Mouse (Mus musculus) bone marrow, adult 2 months (tissue): ENCODE data around the gene Mecom. TPM values are rescaled to one million over a fixed set of nuclear protein-coding genes. Genes with fewer than 3 reads are reported as not detected.

ENCODE experiments used
- H3K27ac ChIP-seq: fragments of 200-500 bp; 2 replicates; pipeline ENCODE4 v1.5.1; 2012; ENCODE audit warnings: low read depth, mild to moderate bottlenecking, control low read depth, inconsistent platforms, low read length; ENCODE audit not compliant: control insufficient read depth, poor library complexity, insufficient read depth
- H3K4me1 ChIP-seq: fragments of 200-500 bp; 2 replicates; pipeline ENCODE4 v1.6.1; 2011; ENCODE audit warnings: low read length; ENCODE audit not compliant: control insufficient read depth, insufficient read depth
- H3K4me3 ChIP-seq: fragments of 200-500 bp; replicated peaks from 2 replicates; pipeline ENCODE3; 2011; ENCODE audit warnings: mild to moderate bottlenecking, low read depth, low read length, control low read depth; ENCODE audit not compliant: control insufficient read depth
- CTCF ChIP-seq: fragments of 200-500 bp; IDR thresholded peaks from 2 replicates; pipeline ENCODE4 v1.5.1; 2011; ENCODE audit warnings: low read length, control low read depth; ENCODE audit not compliant: control insufficient read depth, insufficient read depth
- POLR2A ChIP-seq: fragments of 200-500 bp; IDR thresholded peaks from 2 replicates; pipeline ENCODE4 v1.6.1; 2011; ENCODE audit warnings: low read depth, mild to moderate bottlenecking, control low read depth, low read length, borderline replicate concordance; ENCODE audit not compliant: control insufficient read depth
- WGBS: fragments of 180-500 bp; shearing (Covaris S2); methylation state at CpG from one replicate; pipeline ENCODE4 v1.1.7; 2018; 5-methylcytosine and 5-hydroxymethylcytosine counted together
- polyA plus RNA-seq: library from polyadenylated mRNA; stranded (reverse); fragments of >200 nt; gene quantifications from 2 replicates; pipeline ENCODE4 v1.2.4, GENCODE M21; 2011; ENCODE audit warnings: low replicate concordance; ENCODE audit not compliant: missing spikeins, insufficient read depth, insufficient read length

Mecom gene
- polyA plus RNA-seq, 1 experiment: 0.70 TPM

- no peak overlapping the region for H3K27ac ChIP-seq
- no peak for TF ChIP-seq CTCF
- no peak for TF ChIP-seq POLR2A
- H3K4me3 ChIP-seq: no peak overlapping the region
- H3K4me1 ChIP-seq: no peaks in the 10 kb centered on the region; the same call in 1 of the 2 replicates
- WGBS: 77% methylated on average over 7 of the region's 7 CpGs
Measured at GRCm38 (mm10) chr3:30452511-30452910, 95.3 kb downstream of the Mecom start.

- no peaks in the 10 kb centered on the region; the same call in 1 of the 2 replicates for H3K4me1 ChIP-seq
- 69% methylated on average over 10 of the region's 10 CpGs for WGBS
- no peak for TF ChIP-seq POLR2A
- no peak for TF ChIP-seq CTCF
Measured at GRCm38 (mm10) chr3:30450206-30450965, 97.4 kb downstream of the Mecom start.

GRCm38 (mm10) chr3:30448624-30449023, 99.2 kb downstream of the Mecom start:
- H3K4me1 ChIP-seq: no peaks in the 10 kb centered on the region; the same call in 1 of the 2 replicates
- H3K27ac ChIP-seq: no peak overlapping the region
- no peak overlapping the region for H3K4me3 ChIP-seq
- TF ChIP-seq POLR2A (no peak), CTCF (no peak)
- WGBS: 88% methylated on average over 1 of the region's 1 CpGs

More at GRCm38 (mm10) chr3:30450206-30450965, 97.4 kb downstream of the Mecom start:
- no peak overlapping the region for H3K27ac ChIP-seq
- no peak overlapping the region for H3K4me3 ChIP-seq

- TF ChIP-seq POLR2A: no peak
- no peak for TF ChIP-seq CTCF
- Histone ChIP-seq H3K27ac (no peak overlapping the region), H3K4me1 (no peaks in the 10 kb centered on the region; the same call in 1 of the 2 replicates), H3K4me3 (no peak overlapping the region)
- 80% methylated on average over 6 of the region's 6 CpGs for WGBS
Measured at GRCm38 (mm10) chr3:30445970-30446442, 101.8 kb downstream of the Mecom start.

- TF ChIP-seq POLR2A (no peak), CTCF (no peak)
- Histone ChIP-seq H3K27ac (no peak overlapping the region), H3K4me1 (no peaks in the 10 kb centered on the region), H3K4me3 (no peak overlapping the region)
- 80% methylated on average over 4 of the region's 4 CpGs for WGBS
Measured at GRCm38 (mm10) chr3:30445247-30445969, 102.4 kb downstream of the Mecom start.

GRCm38 (mm10) chr3:30441646-30442045, 106.2 kb downstream of the Mecom start:
- Histone ChIP-seq H3K4me1 (no peaks in the 10 kb centered on the region), H3K4me3 (no peak overlapping the region), H3K27ac (no peak overlapping the region)
- no peak for TF ChIP-seq POLR2A
- no peak for TF ChIP-seq CTCF

- Histone ChIP-seq H3K4me1 (no peaks in the 10 kb centered on the region), H3K27ac (no peak overlapping the region), H3K4me3 (no peak overlapping the region)
- TF ChIP-seq CTCF (no peak), POLR2A (no peak)
- WGBS: 69% methylated on average over 7 of the region's 7 CpGs
Measured at GRCm38 (mm10) chr3:30438007-30438406, 109.8 kb downstream of the Mecom start.

GRCm38 (mm10) chr3:30436561-30436960, 111.2 kb downstream of the Mecom start:
- Histone ChIP-seq H3K27ac (no peak overlapping the region), H3K4me1 (no peaks in the 10 kb centered on the region), H3K4me3 (no peak overlapping the region)
- no peak for TF ChIP-seq POLR2A
- TF ChIP-seq CTCF: no peak
- WGBS: 85% methylated on average over 6 of the region's 6 CpGs
